Mouse (Mus musculus) left cerebral cortex, adult 11 months (tissue): Measurements from ENCODE around the gene Dnajb4.

Experiments used
- DNase-seq: peaks from one replicate; pipeline ENCODE4 v3.0.0; 2022; ENCODE audit warnings: low spot score

The Dnajb4 gene

DNA sequence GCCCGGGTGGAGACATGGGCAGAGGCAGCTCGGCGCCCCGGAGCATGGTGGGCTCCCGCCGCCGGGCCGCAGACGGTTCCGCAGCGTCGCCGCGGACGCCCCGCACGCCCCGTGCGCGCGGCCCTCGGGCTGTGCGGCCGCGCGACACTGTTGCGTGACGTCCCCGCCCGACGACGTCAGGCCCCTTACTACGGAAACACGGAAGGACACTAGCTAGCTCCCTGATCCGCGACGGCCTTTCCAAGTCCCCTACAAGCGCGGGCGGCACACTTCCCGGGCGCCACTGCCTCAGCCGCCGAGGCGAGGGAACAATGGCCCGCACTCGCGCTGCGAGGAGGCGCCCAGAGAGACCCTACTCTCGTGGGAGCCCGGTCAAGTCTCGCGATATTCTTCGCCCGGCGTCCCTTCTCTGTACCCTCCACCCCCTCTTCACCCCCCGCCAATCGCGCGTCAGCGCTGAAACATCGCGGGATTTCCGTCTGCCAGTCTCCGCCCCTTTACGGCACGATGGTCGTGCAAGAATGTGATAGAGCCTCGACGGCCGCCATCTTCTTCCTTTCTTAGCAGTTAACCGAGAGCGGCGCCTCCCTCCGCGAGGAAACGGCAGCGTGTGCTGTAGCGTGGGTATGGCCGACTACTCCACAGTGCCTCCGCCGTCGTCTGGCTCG lies at the start of gene Dnajb4, which contains the start of gene Fubp1:
TSS of gene Dnajb4 (minus strand) at position 336 of the 668 bp plus-strand sequence.
TSS of gene Fubp1 (plus strand) at position 456 of the 668 bp plus-strand sequence.
- peak; percentile 98 for DNase-seq

- DNase-seq = peak; percentile 67
These were observed 49.3 kb upstream of the Dnajb4 start for GRCm38 (mm10) chr3:152259409-152259808.

DNA sequence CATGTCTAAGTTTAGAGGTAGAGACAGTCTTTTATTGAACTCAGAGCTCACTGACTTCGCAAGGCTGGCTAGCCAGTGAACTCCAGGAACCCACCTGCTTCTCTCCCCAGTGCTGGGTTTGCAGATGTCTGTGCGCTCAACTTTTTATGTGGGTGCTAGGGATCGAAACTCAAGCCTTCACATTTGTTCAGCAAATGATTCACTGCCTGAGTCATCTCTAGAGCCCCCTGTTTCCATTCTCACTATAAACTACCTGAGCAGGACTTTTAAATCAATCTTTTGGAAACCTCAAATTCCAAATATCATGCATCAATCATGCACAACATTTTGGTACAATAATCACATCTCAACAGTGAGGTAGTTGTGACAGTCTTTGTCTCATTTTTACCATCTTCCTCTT lies 47.4 kb upstream of the Dnajb4 start:
- no peak for DNase-seq

DNA sequence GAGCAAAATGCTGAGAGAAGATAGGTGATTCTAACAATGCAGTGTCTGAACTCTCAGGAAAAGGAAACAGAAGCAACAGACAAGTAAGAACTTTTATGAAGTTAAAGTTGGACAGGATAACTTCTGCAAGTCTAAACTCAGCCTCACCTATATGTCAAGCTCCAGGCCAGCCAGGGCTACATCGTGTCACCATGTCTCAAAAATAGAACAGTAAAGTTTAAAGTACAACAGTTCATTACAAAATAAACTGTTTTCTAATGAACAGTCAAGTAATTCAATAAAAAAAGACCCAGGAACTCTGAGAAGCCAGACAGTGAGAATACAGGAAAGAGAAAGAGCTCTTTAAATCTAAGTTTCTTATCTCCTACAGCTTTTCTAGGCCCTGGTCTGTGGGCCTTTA lies 40.4 kb upstream of the Dnajb4 start:
- no peak for DNase-seq

DNA sequence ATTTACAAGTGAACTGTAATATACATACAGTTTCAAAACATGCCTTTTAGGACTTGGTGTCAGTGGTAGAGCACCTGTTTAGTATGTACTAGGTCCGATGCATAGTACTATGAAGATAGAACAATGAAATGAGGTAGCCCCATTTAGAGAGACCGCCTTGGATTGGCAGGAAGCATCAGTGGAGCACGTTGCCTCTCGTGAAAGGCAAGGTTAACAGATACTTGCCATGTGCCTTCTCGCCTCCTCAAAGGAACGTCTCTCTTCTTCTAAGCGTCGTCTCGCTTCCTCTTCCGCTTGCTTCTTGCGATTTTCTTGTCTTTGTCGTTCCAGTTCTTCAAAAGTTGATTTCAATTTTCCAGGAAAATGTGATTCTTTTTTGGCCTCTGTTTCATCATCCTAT lies 37.6 kb upstream of the Dnajb4 start:
- no peak for DNase-seq

- DNase-seq = no peak
These were observed 35.3 kb upstream of the Dnajb4 start for GRCm38 (mm10) chr3:152245273-152245910.

GRCm38 (mm10) chr3:152243304-152243703 lies 33.2 kb upstream of the Dnajb4 start:
- no peak for DNase-seq

DNA sequence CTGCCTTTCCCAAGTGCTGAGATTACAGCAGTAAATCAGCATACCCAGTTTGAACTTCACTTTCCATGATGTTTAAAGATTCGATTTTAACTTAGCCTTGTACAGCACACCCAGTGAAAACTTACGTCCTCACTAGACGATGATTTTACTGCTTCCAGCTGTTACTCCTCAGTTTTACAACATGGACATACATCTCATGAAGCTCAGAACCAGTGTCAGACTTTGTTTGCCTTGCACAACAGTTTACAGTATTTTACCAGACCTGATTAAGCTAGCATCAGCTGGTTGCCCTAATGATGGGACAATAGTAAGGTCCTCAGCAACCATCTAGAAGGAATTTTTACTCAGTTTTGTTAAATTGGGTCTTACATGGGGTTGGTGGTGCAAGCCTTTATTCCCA lies 31.0 kb upstream of the Dnajb4 start:
- no peak for DNase-seq

- DNase-seq = no peak
These were observed 29.5 kb upstream of the Dnajb4 start for GRCm38 (mm10) chr3:152239592-152239991.

GRCm38 (mm10) chr3:152238836-152239235 lies 28.7 kb upstream of the Dnajb4 start:
- no peak for DNase-seq

DNA sequence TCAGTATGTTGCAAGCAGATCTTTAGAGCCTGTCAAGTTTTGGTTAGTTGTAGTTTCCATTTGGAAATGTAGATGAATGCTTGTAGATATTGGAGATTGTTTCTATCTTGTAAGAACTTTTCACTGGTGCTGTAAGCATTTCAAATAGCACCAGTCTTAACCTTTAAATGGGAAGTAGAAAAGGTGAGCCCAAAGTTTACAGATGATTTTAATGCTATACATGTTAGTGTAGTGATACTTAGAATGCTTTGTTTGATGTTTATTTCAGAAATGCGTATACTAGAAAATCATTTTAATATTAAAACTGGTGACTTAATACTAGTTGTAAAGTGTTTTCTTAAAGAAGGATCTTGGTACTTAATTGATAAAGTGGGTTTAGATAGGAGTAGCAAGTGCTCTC lies 25.7 kb upstream of the Dnajb4 start:
- DNase-seq = no peak

GRCm38 (mm10) chr3:152235238-152235637 lies 25.1 kb upstream of the Dnajb4 start:
- DNase-seq = no peak

- DNase-seq = no peak
These were observed 21.4 kb upstream of the Dnajb4 start for GRCm38 (mm10) chr3:152231333-152232100.

GRCm38 (mm10) chr3:152229271-152229670 lies 19.2 kb upstream of the Dnajb4 start:
- DNase-seq = no peak

- no peak for DNase-seq
These were observed 18.7 kb upstream of the Dnajb4 start for GRCm38 (mm10) chr3:152228843-152229242.

- no peak for DNase-seq
These were observed 15.8 kb upstream of the Dnajb4 start for GRCm38 (mm10) chr3:152225906-152226305.

- DNase-seq = no peak
These were observed 14.8 kb upstream of the Dnajb4 start for GRCm38 (mm10) chr3:152224918-152225317.

DNA sequence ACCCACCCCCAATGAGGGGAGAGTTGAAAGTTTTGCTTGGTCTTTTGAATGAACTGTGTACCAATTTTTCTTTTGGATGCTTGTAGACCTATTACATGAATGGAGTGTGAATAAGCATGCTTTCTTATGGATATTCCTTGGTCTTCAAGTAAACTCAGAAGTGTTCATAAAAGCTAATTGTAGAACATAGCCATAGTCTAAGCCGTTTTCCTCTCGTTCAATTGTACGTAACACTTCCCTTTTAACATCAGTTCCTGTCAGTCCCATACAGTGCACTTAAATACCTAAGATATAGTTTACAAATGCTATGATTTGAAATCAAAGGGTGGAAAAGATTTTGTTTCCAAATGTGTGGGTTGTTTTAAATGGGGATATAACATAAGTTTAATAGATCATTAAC lies 3.3 kb upstream of the Dnajb4 start:
- DNase-seq = no peak

GRCm38 (mm10) chr3:152211731-152212279 lies 1.7 kb upstream of the Dnajb4 start:
- DNase-seq = no peak

DNA sequence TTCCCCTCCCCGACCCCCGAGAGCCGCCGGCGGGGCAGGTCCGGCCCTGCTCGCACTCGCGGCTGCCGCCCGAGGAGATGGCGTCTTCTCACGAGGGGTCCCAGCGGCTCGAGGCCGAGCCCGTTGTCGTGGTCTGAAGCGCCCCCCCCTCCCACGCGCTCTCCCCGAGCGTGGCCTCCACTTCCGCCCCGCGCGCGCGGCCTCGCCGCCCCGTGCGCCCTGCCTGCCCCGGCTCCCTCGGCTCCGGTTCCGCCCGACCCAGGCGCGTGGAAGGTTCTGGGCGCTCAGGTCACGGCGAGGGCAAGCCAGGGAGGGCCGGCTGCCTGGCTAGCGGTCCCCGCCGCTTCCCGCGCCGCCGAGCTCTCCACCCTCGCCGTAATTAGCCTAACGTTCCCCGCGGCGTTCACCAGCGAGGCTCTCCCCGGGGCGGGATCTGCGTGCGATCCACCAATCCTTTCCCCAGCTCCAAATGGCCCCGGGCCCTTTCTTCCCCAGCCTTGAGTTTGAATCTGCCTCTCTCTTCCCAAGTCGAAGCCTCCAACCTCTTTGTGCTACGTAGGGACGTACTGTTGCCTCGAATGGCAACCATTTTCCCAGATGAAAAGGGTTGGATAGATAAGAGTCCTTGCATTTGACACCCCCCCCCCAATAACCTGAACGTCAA lies 758 bp upstream of the Dnajb4 start:
- DNase-seq = no peak

DNA sequence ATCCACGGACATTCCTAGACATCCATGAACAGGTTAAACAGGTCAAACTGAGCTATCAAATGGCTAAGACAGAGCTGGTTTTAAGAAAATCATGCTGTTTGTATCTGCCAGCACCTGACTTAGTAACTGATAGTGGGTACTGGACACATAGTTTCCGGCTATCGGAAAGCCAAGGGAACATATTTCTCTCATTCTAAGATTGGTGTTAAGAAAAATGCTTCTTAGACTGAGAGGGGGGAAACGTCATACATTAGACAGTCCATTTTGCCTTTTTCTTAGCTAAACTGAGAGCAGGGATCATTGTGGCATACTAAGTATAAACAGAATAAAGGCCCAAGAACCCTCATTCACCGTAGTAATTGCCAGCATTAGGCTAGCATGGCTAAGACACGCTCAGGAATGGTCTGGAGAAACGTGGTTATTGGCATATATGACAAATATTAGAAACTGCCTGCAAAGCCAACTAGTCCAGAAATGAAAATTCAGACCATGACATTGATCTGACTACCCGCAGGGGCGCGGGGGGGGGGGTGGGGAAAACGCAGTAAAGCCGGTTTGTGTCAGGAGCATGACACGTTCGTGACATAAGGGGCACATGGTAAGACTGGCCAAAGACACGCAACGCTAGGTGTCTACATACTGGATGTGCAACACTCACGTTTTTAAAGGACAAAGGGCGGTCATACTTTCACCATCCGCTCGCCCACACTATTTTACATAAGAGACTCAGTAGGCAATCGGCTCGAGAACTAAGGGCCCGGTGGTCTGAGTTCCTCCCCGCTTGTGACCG lies 730 bp downstream of the Dnajb4 start:
- no peak for DNase-seq
